Mouse (Mus musculus): ENCODE data around the gene Kmo.

Gene Kmo

DNA sequence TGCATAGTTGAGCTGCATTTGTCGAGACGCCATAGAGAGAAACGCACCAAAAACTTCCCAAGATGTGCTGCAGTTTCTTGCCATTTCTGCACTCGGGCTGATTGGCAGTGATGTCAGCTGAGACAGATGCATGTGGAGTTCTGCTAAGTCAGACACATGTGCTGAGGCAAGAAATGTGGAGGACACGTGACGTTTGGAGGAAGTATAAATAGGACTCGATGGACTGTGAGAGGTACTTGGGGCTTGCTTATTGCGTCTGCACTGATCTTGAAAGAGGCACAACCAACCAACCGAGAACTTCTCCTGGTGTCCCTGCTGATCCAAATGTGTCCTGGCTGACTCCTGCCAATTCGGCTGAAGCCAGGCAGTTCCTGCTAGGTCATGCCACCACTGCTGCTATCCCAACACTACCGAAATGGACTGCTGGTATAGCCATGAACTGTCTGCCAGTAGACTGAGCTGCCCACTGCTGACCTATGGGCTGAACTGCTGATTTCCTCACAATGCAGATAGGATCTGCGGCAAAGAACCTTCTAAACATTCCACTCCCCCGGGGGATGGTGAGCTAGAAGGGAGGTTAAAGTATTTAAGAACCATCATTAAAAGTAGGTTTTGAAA is at the start of gene Kmo:
TSS of gene Kmo (plus strand) at position 568 of the 618 bp plus-strand sequence.
- no peak for DNase-seq (ENCODE audit: low read depth, low spot score)

DNA sequence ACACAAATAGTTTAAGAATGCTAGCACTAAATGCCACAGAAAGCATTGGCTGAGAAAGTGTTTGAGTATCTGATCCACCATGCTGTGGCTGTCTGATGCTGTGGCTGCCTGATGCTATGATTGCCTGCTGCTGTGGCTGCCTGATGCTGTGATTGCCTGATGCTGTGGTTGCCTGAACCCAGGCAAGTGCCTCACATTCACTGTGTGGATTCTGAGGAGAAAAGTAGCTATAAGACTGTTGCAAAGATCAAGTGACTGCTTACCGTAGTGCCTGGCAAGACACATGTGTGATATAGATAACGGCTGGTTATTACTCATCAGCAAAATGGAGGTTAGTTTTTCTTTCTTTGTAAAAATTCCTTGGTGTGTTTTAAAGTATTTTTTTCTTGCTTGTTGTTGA is 46.1 kb upstream of the Kmo start:
- DNase-seq (ENCODE audit: low read depth, low spot score), result no peak

DNA sequence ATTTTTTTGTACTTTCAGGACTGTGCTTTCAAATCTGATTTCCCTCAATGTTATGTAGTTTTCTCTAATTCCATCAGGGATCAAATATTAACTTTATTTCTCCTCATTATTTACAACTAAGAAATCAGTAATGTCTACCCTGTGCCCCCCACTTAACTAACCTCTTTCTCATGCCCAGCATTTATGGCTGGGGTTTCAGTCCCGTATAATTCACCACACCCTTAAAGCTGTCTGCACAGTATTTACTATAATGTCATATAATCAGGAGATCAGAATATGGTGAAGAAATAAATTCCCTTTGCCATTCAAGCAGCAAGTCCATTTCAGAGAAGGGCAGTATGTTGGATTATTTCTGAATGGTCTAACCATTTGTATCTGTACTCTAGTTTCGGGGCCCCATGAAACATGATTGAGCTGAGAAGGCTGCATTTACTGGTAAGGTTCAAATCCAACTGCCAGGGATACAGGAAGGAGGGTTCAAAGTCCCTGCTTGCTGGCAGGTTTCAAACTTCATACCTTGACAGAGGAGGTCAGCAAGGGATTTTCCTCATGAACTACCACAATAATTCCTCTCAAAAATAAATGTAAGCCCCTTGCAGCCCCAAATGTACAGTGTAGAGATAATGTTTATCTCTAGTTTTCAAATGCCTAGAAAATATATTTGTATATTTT is 41.6 kb upstream of the Kmo start:
- DNase-seq (ENCODE audit: low read depth, low spot score), result no peak

DNA sequence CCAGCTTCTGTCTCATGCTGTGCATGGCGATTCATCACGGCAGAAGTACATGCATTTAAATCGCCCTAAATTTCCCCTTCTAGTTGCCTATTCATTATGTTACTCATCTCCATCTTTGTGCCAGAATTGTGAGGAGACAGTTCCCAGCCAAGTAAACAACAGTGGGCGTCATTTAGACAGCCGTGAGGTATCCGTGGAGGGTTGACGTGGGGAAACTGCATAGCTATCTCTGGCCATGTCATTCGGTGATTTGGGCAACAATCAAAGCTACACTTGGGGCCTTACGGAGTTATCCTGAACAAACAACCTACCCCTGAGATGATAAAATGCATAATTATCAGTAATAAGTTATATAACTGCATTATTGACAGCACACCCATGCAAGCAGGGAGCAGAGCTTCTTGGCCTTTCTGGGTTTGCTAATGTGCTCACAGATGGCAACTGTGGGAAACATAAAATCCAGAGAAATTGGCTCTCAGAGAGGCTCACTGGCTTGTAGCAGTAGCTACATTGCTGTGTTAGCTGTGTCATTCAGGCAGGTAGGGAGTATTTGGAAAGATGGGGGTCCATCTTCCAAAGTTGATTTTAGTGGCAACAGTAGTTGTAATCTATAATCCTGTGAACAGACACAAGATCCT is 40.5 kb upstream of the Kmo start:
- DNase-seq (ENCODE audit: low read depth, low spot score), result no peak

DNA sequence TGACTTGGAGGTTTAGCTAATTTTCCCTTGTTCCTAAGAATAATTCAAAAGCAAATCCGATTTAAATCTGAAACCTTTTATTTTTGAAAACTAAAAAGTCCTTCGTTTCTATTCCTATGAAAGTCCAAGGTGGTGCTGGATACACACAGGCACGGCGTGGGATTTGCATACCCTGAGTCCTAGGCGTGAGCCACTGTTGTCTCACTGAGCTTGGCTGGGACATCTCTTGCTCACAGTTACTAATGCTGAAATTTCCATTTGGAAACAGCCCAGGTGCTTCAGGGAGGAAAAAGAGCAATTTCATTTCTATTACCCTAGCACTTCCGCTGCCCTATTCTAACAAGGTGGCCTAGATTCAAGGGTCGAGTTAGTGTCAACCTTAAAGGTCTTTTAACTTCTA is 39.8 kb upstream of the Kmo start:
- no peak for DNase-seq (ENCODE audit: low read depth, low spot score)

DNA sequence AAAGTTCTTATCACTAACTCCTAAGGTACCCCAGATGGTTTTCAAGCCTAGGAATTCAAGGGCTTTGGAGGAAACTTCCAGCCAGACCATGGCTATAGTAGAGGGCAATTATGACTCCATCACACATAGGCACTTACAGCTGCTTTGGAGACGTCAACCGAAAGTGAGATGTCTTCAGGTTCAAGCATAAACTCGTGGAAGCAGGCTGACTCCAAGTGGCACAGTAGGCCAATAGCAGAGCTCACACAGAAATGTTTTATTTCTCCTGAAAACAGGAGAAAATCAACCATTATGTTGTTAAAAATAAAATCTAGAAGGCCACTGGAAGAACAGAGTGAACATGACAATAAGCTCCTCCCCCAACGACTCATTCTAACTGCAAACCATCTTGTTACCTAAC is 37.4 kb upstream of the Kmo start:
- no peak for DNase-seq (ENCODE audit: low read depth, low spot score)

DNA sequence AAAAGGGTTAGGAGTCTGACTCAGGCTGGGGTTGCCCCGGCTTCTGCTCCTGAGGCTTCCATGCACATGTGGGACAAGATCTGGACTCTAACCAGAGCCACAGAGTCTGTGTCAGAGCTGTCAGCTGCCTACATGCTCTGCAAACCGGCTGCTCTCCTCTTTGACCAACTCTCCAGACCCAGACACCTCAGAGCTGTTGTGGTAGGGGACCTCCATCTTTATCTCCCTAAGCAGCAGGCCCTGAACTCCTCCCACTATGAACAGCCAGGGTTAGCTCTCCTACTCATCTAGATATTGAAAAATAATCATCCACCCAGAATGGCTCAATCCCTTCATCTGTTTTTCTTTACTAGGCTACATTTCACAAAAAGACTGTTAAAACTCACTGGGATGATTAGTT is 34.9 kb upstream of the Kmo start:
- DNase-seq (ENCODE audit: low read depth, low spot score), result no peak

DNA sequence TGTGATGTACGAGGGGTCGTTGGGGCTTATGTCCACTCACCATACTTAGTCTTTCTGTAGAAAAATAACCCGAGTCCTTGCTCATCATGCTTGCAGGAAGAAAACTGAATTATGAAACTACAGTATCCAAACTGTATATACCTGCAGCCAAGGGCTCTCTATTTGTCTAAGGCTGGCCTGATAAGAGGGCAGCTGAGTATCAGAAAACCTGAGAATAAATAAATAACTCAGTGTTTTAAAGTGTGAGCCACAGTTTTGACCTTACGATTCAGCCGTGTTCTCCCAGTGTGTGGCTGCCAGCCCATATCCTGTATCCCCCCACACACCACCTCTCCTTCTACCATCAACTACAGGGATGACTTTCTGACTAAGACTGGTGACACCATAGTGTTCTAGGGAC is 33.5 kb upstream of the Kmo start:
- no peak for DNase-seq (ENCODE audit: low read depth, low spot score)

DNA sequence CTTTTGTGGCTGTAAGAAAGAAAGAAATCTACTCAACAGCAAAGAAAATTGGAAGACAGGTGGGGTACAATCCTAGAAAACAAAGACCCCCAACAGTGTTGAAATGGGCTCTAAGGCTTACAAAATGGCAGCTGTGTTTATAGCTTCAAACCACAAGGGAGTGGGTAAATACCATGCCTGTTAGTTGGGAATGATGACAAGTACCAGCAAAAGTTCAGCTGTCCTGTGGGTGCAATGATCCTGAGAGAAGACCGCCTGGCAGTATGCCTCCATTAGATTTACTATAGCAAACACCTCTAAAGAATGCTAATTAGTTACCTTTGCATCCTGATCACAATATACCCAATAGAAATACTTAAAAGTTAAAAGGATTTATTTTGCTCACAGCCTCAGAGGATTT is 27.3 kb upstream of the Kmo start:
- no peak for DNase-seq (ENCODE audit: low read depth, low spot score)

DNA sequence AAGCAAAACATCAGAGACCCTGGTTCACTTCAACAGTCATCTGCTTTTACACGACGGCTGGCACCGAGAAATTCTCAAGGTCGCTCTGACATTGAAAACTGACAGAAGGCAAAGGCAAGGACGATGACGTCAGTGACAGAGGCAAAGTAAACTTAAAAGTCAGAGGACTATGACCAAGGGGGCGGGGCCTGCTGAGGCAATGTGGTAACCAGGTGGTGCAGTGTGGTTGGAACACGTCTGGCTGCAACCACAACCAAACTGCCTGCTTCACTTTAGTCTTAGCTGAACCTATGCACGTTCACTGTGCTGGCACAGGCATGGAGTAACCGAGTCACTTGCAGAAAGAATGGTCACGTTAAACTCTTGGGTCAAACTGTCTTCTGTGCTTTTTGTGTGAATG is 17.9 kb upstream of the Kmo start:
- no peak for DNase-seq (ENCODE audit: low read depth, low spot score)

DNA sequence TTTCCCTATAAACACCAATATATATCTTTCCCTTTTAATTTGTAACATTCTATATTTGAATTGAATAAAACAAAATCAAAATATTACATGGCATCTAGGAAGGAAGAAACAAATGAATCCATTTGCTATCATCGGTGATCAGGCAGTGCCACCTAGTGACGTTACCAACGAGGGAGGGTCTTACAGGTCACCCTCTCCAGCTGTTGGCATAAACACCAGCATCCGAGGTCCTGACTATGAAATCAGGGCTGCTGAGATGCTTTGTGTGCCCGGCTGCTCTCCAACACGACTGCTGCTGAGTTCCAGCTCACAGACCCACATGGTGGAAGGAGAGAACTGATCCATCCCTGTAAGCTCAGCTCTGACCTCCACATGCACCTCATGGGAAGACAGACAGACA is 16.8 kb upstream of the Kmo start:
- DNase-seq (ENCODE audit: low read depth, low spot score), result no peak

DNA sequence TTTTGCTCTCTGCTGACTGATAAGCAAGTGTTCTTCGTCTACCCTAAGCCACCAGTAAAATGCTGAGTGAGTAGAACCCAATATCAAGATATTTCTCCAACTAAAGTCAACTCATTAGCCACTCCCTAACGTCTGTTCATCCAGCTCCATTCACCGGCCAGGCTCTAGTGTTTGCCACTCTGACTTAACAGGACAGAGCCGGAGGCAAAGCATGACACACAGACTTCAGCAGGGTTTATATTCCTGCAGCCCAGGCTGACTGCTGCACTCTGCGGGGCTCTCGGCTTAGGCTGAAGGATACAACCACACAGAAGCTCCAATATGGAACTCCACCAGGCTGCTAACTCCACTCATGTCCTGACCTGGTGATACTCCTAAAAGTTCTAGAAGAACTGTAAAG is 12.9 kb upstream of the Kmo start:
- no peak for DNase-seq (ENCODE audit: low read depth, low spot score)

DNA sequence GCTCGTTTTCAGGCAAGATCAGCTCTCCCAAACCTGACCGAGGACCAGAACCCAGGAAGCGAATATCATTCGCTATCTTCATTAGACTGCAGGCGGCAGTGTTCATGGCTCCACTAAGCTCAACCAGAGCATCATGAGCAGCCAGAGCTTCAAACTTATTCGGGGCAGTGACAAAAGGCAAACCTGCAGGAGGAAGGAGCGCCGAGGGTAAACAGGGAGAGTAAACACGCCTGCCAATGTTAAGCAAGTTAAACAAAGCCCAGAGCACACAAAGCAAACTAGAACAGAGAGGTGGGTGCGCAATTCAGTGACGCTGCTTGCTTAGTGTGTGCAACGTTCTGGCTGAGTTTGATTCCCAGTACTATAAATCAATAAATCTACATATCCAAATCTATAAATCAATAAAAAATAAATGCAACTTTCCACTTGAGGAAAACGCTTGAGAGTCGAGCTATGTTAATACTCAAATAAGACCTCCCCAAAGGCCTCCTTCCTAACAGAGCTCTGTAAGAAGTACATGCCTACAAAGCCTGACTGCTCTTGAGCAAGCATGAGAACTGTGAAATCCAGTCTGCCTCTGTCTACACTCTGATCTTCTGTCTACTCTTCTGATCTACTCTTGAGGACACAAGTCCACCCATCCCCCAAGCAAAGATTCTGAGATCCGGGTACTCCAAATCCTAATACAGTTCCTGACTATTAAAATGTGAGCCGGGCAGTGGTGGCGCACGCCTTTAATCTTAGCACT is 12.2 kb upstream of the Kmo start:
- no peak for DNase-seq (ENCODE audit: low read depth, low spot score)

DNA sequence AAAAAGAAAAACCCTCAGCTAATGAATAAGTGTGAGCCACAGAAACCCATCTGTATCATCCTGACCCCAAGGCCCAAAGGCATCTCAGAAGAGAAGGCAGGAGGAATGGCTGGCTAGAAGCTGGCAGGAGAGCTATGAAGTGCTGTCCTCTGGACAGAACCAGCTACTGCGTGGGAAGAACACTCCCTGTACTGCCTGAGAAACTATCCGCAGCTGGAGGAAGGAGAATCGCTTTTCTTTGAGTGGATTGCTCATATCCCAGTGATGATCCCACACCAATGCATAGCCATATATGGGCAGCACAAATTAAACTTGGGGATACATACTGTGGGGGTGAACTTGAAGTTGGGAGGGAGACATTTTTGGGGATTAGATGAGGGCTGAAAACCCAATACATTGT is 11.5 kb upstream of the Kmo start:
- DNase-seq (ENCODE audit: low read depth, low spot score), result no peak

DNA sequence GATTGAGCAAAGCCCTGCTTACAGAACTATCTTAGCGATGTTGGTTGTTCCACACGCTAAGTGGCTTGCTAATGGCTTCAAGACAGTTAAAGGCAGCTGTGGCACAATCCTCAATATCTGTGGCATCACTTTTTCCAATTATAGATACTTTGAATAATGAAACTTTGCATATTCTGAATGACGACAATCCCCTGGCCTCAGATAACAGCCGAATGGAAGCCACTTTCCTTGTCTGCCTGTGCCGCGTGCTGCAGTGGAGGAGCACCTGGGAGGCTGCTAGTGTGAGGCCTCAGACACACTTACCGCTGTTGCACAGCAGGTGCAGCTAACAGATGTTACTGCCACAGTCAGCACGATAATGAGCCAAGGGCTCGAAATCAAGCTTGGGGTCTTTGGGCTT is 5.2 kb upstream of the Kmo start:
- DNase-seq (ENCODE audit: low read depth, low spot score), result no peak

DNA sequence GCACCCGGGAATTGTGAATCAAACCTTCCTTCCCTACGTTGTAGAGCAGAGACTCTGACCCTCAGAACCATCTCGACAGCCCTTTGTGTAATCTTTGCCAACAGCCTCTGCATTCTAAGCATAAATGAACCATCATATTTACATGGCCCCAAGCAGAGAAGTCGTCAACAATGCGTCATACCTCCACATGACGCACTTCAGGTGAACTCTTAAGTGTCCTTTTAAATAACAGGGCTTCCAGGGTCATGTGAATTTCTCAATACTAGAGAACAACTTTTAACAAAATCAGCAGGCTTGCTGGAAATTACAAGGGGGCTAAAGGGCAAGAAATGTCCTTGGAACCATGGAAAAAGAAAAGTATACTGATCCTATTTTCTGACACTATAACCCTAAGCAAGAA is 3.5 kb downstream of the Kmo start:
- no peak for DNase-seq (ENCODE audit: low read depth, low spot score)

DNA sequence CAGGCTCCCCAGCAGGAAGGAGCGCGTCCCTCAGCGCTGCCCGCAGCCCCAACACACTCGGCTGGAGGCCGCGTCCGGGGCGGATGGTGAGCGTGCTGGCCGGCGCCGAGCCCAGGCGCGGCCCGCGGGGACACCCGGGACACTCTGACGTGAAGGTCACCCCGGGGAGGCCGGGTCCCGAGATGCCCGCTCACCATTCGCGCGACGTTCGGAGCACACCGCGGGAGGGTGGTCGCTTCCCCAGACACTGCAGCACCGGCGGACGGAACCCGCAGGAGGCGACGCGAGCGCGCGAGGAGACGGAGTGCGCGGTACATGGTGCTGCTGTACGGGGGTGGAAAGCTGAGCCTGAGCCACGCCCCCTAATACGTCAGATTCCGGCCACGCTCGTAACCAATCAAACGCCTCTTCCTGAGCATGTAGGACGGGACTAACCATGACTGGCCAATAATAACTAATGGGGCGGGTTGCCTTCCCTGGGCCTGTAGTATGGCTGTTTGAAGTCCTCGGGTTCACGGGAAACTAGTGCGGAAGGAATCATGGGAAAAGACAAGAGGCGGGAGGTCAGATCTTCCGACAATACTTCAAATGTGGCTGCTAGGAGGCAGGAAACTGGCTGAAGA is 5.2 kb downstream of the Kmo start, which contains the start of gene Fh1:
TSS of gene Fh1 (minus strand) at position 379 of the 623 bp plus-strand sequence.
- peak; percentile 96 for DNase-seq (ENCODE audit: low read depth, low spot score)

DNA sequence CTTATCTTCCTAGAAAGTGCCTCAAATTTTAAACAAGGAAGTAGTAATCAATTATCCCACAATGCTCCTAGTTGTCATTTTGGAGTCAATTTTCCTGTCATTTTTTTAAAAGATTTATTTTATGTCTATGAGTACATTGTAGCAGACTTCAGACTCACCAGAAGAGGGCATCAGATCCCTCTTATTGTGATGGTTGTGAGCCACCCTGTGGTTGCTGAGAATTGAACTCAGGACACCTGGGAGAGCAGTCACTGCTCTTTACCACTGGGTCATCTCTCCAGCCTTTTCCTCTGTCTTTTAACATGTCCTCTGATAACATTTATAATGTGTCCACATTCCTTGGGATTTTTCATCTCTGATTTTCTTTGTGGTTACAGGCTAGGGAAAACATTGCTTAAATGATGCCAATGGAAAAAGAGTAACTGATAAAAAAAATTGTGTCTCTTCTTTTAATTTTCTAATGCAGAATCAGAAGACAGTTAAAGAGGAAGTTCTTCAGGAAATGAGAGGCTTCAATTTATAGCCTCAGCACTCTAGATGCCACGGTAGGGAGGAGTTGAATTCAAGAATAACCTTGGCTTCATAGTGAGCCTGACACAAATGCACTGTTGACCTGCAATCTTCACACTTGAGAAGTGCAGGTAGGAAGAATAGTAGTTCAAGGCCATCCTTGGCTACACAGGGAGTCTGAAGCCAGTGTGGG is 6.0 kb downstream of the Kmo start:
- no peak for DNase-seq (ENCODE audit: low read depth, low spot score)

DNA sequence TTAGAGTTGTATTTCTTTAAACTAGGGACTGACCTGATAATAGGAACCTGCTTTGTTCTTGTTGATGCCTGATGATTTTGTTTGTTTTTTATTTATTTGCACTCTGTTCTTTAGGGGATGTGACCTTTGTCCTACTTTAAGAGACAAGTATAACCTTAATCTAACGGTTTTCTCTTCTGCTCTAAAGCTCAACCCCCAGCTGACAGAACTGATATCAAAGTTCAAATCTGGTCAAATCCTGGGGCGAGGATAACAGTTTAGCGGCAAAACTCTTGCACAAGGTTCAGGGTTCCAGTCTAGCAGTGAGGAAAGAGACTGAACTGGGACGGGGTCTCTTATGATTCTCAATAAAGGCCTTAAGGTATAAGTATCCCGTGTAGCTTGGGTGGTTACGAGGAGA is 9.1 kb downstream of the Kmo start:
- DNase-seq (ENCODE audit: low read depth, low spot score), result no peak

DNA sequence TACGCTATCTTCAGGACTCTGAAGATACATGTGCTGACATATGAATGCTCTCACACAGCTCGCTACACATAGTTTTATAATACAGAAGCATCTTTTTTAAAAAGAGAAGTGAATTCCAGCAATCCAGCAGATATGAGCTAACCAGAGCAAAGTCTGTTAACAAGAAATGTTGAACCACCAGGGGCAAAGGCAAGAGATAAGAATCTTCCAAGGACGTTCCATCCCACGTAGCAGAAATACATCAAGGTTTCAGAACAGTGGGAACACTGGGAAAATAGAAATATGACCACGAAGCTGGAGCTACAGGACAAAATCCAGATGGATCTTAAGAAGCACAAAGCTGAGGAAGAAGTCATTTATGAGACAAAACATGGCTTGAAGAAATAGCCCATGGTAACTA is 10.2 kb downstream of the Kmo start:
- no peak for DNase-seq (ENCODE audit: low read depth, low spot score)

DNA sequence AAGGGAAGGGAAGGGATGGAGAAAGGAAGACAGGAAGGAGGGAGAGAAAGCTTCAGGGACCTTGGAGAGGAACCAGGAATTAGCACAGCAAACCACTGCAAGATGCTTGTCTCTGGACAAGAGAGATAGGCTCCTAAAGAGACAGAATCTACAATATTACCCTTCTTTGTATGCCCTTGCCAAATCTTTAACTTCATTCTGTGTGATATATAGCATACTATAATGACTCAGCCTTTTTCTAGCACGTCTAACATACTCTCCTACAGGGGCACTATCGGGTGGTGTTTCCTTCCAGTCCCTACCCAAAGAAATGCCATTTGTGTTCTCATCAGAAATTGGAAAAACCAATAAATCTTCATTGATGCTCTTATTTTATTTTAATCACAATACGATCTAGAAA is 10.9 kb downstream of the Kmo start:
- no peak for DNase-seq (ENCODE audit: low read depth, low spot score)
